Mouse (Mus musculus) skeletal muscle tissue, adult 2 months (tissue): ENCODE data around the gene Klrc2.
"Not testable (repeated sequence)": the region's sequence is repeated elsewhere in the genome, so short reads cannot be mapped to it uniquely, and the experiment has no call there.

Experiments used
- DNase-seq: peaks from one replicate; pipeline ENCODE4 v3.0.0-alpha.2; 2012; ENCODE audit warnings: low read depth, low spot score

Gene Klrc2

GRCm38 (mm10) chr6:129660589-129660988 lies at the start of gene Klrc2:
Klrc2 (minus strand) TSS chr6:129660689.
- not testable (repeated sequence) for DNase-seq

GRCm38 (mm10) chr6:129691436-129691835 lies 30.9 kb upstream of the Klrc2 start:
- DNase-seq: not testable (repeated sequence)

- no peak for DNase-seq
Observed at GRCm38 (mm10) chr6:129680379-129680778, 19.9 kb upstream of the Klrc2 start.

GRCm38 (mm10) chr6:129678873-129679272 lies 18.4 kb upstream of the Klrc2 start, which contains the start of gene Klrc1:
Klrc1 (minus strand) TSS chr6:129678973.
- no peak for DNase-seq

GRCm38 (mm10) chr6:129661301-129661700 lies 812 bp upstream of the Klrc2 start:
- not testable (repeated sequence) for DNase-seq

- DNase-seq: not testable (repeated sequence)
Observed at GRCm38 (mm10) chr6:129644054-129644453, 16.4 kb downstream of the Klrc2 start.

- DNase-seq: not testable (repeated sequence)
Observed at GRCm38 (mm10) chr6:129643237-129643636, 17.3 kb downstream of the Klrc2 start, which contains the start of gene Klrc3. Klrc3 (minus strand) TSS chr6:129643337.

GRCm38 (mm10) chr6:129631046-129631445 lies 29.4 kb downstream of the Klrc2 start:
- DNase-seq: not testable (repeated sequence)

- DNase-seq: no peak
Observed at GRCm38 (mm10) chr6:129623735-129624134, 36.8 kb downstream of the Klrc2 start, which contains the start of gene Klrk1. Klrk1 (minus strand) TSS chr6:129623864.

GRCm38 (mm10) chr6:129608372-129608771 lies 52.1 kb downstream of the Klrc2 start:
- DNase-seq: no peak
